Mouse (Mus musculus) thymus, adult 2 months (tissue): ENCODE results near the gene Tbk1.

Experiments
- CTCF ChIP-seq: fragments of 200-500 bp; IDR thresholded peaks from 2 replicates; pipeline ENCODE4 v1.5.1; 2012; ENCODE audit warnings: mild to moderate bottlenecking, control low read depth, low read length, moderate library complexity, borderline replicate concordance; ENCODE audit not compliant: control insufficient read depth, poor library complexity, insufficient read depth; ENCODE audit errors: extremely low read depth
- POLR2A ChIP-seq: fragments of 200-500 bp; IDR thresholded peaks from 2 replicates; pipeline ENCODE4 v1.6.1; 2012; ENCODE audit warnings: mild to moderate bottlenecking, low read length, control low read depth, moderate library complexity; ENCODE audit not compliant: control insufficient read depth, poor library complexity, insufficient read depth; ENCODE audit errors: extremely low read depth

DNA sequence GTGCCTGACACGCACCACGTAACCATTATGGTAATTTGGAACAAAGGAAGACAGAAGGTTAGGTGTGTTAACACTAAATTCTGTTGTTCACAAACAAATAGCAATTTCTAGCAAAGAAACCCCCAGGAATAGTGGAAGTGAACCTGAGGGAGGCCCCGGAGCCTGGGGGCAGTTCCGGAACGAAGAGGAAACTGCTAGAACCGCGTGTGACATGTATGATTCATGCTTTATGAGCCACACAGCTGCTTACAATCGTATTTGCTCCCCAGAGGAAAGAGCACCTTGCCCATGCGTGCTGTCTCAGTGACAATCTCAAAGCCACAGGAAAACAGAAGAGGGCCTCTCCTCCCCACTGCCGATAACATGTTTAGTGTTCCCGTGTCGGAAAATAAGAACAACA lies 3.6 kb downstream of the Tbk1 start:
- TF ChIP-seq POLR2A (no peak), CTCF (no peak)
